Mouse (Mus musculus): ENCODE measurements around the gene Sh3pxd2b.

Sh3pxd2b gene

DNA sequence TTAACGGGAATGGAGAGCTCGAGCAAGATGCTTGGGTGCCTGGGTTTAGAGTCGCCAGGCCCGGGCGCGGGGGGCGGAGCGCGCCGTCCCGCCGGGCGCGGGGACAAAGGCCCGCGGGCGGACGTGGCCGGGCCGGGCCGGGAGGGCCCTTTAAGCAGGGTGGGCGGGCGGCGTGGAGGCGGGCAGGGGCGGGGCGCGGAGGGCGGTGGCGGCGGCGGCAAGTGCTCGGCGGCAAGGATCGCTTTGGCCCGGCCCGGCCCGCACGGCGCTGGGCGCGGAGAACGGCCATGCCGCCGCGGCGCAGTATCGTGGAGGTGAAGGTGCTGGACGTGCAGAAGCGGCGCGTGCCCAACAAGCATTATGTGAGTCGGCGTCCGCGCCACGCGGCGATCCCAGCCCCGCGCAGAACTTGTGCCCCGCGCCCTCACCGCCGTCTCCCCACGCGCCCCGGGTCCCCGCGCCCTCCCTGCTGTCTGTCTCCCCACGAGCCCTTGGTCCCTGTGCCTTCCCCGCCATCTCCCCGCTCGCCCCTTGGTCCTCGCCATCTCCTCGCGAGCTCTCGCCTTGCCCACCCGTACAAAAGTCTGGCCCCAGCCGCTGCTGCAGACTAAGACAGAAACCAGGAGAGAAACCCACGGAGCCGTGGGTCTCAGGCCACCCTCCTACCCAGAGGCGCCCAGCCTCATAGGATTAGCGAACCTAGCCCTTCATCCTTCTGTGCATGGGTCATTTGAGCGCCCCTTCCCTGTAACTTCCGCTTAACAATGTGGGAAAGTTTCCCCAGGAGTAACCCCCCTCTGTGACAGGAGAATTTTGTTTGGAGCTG lies at the start of gene Sh3pxd2b:
Sh3pxd2b (plus strand) TSS at position 214 of the 826 bp plus-strand sequence.
- DNase-seq (ENCODE audit: low spot score): no peak

GRCm38 (mm10) chr11:32297866-32298531 lies 49.6 kb upstream of the Sh3pxd2b start:
- no peak for DNase-seq (ENCODE audit: low spot score)

DNA sequence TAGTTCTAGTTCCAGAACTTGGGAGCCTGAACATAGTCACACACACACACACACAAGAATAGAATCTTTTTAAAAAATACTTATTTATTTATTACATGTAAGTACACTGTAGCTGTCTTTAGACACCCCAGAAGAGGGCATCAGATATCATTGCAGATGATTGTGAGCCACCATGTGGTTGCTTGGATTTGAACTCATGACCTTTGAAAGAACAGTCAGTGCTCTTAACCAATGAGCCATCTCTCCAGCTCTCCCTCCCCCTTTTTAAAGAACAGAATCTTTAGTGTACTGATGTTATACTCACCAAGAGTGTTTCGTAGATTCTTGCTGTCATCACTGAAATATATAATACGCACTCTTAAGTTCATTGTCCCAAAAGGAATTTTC lies 49.1 kb upstream of the Sh3pxd2b start:
- no peak for DNase-seq (ENCODE audit: low spot score)

DNA sequence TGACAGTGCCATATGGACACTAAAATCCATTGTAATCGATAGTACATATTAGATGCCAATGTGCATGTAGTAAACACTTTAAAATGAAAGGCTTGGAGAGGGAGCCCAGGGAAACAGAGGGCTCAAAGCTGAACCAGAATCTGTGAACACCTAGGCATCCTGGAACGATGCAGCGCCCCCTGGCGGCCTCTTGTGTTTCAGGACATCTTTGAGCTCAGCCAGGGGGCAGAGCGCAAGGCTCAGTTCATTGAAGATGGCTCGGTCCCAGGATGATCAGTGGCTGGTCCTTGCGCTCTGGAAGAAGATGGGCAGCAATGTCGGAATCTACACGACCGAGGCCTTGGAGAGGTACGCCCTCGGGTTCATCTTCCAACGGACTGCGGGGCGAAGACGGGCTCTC lies 47.8 kb upstream of the Sh3pxd2b start, which contains the start of gene Hbq1a:
Hbq1a (plus strand) TSS at position 205 of the 400 bp plus-strand sequence.
- peak; percentile 49 for DNase-seq (ENCODE audit: low spot score)

DNA sequence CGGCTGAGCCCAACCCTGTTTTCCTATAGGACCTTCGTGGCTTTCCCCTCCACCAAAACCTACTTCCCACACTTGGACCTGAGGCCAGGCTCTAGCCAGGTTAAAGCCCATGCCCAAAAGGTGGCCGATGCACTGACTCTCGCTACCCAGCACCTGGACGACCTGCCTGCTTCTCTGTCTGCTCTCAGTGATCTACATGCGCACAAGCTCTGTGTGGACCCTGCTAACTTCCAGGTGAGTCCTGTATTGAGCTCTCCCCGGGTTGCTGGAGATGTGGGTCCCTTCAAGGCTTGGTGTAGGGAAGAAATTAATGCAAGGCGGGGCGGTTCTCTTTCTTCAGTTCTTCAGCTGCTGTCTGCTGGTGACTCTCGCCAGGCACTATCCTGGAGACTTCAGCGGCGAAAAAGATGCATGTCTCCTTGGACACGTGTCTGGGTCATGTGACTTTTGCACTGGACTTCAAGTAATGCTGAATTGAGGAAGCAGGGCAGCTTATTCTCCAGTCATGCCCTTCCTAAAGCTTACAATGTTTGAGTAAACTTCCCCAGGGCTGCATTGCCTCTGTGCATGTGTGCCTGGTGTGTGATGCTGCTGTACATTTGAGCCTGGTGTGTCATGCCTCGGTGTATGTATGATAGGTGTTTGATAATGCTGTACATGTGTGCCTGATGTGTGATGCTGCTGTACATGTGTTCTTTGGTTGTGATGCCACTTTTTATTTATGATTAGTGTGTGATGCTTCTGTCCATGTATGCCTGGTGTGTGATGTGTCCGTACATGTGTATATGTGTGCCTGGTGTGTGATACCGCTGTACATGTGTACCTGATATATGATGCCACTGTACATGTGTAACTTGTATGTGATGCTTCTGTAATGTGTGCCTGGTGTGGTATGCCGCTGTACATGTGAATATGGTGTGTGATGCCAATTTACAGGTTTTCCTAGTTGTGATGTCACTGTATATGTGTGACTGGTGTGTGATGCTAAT lies 47.0 kb upstream of the Sh3pxd2b start:
- DNase-seq (ENCODE audit: low spot score): no peak

- no peak for DNase-seq (ENCODE audit: low spot score)
Measured at GRCm38 (mm10) chr11:32301506-32301905, 46.1 kb upstream of the Sh3pxd2b start.

- DNase-seq (ENCODE audit: low spot score): no peak
Measured at GRCm38 (mm10) chr11:32302824-32303419, 44.7 kb upstream of the Sh3pxd2b start.

- DNase-seq (ENCODE audit: low spot score): no peak
Measured at GRCm38 (mm10) chr11:32303455-32303854, 44.2 kb upstream of the Sh3pxd2b start.

- DNase-seq (ENCODE audit: low spot score): no peak
Measured at GRCm38 (mm10) chr11:32307006-32307405, 40.6 kb upstream of the Sh3pxd2b start.

DNA sequence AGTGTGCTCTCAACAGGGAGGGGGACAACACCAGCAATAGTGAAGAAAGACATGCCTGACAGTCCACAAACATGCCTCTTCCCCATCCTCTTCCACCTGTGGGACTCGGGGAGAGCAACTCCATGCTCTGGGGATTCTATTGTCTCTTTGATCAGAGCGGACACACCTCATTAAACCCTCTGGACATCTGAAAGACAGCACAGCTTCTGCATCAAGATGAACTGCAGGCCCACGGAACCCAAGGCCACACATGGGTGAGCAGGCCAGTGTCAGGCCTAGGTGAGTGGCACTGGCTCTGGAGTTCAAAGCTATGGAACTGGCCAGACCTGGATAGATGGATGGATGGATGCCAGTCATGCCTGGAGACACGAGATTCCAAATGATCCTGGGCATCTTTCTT lies 38.2 kb upstream of the Sh3pxd2b start:
- no peak for DNase-seq (ENCODE audit: low spot score)

GRCm38 (mm10) chr11:32309928-32310327 lies 37.7 kb upstream of the Sh3pxd2b start:
- DNase-seq (ENCODE audit: low spot score): no peak

DNA sequence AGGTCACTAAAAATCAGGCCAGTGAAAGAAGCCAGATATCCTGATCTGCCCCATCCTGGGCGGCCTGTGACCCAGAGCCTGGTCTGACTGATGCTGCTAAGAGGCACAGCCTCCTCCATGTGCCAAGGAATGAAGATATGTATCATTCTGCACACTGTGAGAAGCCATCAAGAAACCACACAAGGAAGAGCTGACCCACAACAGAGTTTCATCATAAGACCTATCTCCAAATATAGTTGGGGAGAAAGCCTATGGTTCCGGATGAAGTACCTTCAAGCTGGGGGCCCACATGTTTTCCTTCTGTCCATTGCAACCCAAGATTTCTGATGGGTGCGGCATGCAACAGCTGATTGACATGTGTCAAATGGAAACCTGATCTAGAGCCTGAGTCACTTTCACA lies 31.6 kb upstream of the Sh3pxd2b start:
- no peak for DNase-seq (ENCODE audit: low spot score)

- DNase-seq (ENCODE audit: low spot score): no peak
Measured at GRCm38 (mm10) chr11:32320507-32321195, 27.0 kb upstream of the Sh3pxd2b start.

- no peak for DNase-seq (ENCODE audit: low spot score)
Measured at GRCm38 (mm10) chr11:32321196-32321565, 26.4 kb upstream of the Sh3pxd2b start.

GRCm38 (mm10) chr11:32324609-32325008 lies 23.0 kb upstream of the Sh3pxd2b start:
- peak; percentile 74 for DNase-seq (ENCODE audit: low spot score)

- no peak for DNase-seq (ENCODE audit: low spot score)
Measured at GRCm38 (mm10) chr11:32331075-32331474, 16.5 kb upstream of the Sh3pxd2b start.

GRCm38 (mm10) chr11:32331861-32332260 lies 15.8 kb upstream of the Sh3pxd2b start:
- no peak for DNase-seq (ENCODE audit: low spot score)

- no peak for DNase-seq (ENCODE audit: low spot score)
Measured at GRCm38 (mm10) chr11:32333235-32333634, 14.4 kb upstream of the Sh3pxd2b start.

GRCm38 (mm10) chr11:32336435-32336907 lies 11.1 kb upstream of the Sh3pxd2b start:
- DNase-seq (ENCODE audit: low spot score): no peak

- no peak for DNase-seq (ENCODE audit: low spot score)
Measured at GRCm38 (mm10) chr11:32339131-32339531, 8.5 kb upstream of the Sh3pxd2b start.
